Mouse (Mus musculus) heart, postnatal 0 days (tissue): ENCODE data around the gene H2-Oa.

Experiments used
- CTCF ChIP-seq: IDR thresholded peaks from 2 replicates; pipeline ENCODE4 v1.5.1; 2016; ENCODE audit warnings: antibody characterized with exemption, control low read depth, low read depth
- EP300 ChIP-seq: IDR thresholded peaks from 2 replicates; pipeline ENCODE4 v1.6.1; 2016; ENCODE audit warnings: antibody characterized with exemption, low read depth

DNA sequence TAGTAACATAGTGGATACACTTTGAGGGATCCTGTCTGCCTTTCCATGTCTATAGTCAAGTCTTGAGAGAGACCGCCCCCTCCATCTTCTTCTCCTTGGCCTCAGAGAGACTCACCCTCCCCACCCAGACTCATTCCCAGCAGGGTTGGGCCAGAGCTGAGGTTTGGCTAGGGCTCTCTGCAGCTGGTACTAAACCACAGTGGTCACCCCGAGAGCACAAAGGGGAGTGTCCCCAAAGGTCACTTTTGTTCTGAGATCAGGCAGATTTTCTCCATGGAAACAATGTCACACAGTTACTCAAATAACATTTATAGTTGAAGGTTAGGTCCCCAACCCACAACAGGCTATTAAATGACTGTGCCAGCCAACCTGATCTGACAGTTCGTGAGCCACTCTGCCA, 23.3 kb upstream of the H2-Oa start:
- no peak for TF ChIP-seq CTCF
- TF ChIP-seq EP300, result no peak
